Mouse (Mus musculus) heart, embryonic 10.5 days (tissue): Measurements from ENCODE around the gene Cic. TPM values are rescaled to one million over a fixed set of nuclear protein-coding genes. Genes with fewer than 3 reads are reported as not detected.
A peak's percentile ranks its signal among the peaks of the same experiment; 100 is the strongest.

Experiments
- DNase-seq: peaks from one replicate; pipeline ENCODE4 v3.0.0-alpha.2; 2017; ENCODE audit warnings: low spot score
- H3K27ac ChIP-seq: fragments of 300-500 bp; sonication (generic); 2 replicates; pipeline ENCODE4 v1.5.1; 2016; ENCODE audit warnings: mild to moderate bottlenecking
- H3K27me3 ChIP-seq: fragments of 300-500 bp; sonication (generic); 2 replicates; pipeline ENCODE4 v1.6.1; 2016; ENCODE audit warnings: mild to moderate bottlenecking; ENCODE audit not compliant: poor library complexity, insufficient read depth, severe bottlenecking
- H3K36me3 ChIP-seq: fragments of 300-500 bp; sonication (generic); 2 replicates; pipeline ENCODE4 v1.6.1; 2016; ENCODE audit warnings: mild to moderate bottlenecking, moderate library complexity
- H3K4me1 ChIP-seq: fragments of 300-500 bp; sonication (generic); 2 replicates; pipeline ENCODE4 v1.6.1; 2016; ENCODE audit warnings: mild to moderate bottlenecking
- H3K4me3 ChIP-seq: fragments of 300-500 bp; sonication (generic); 2 replicates; pipeline ENCODE4 v1.5.1; 2016; ENCODE audit warnings: mild to moderate bottlenecking, moderate library complexity
- H3K9me3 ChIP-seq: fragments of 300-500 bp; sonication (generic); 2 replicates; pipeline ENCODE4 v1.6.1; 2016; ENCODE audit warnings: mild to moderate bottlenecking, moderate library complexity
- WGBS: fragments of 180-500 bp; shearing (Covaris S2); methylation state at CpG from one replicate; pipeline ENCODE4 v1.1.7; 2016; 5-methylcytosine and 5-hydroxymethylcytosine counted together
- polyA plus RNA-seq: library from polyadenylated mRNA; unstranded; fragments of >200 nt; fragmentation: Nextera tagmentation; extraction: Ambion mirVana; gene quantifications from 2 replicates; pipeline ENCODE4 v1.2.1, GENCODE M21; 2016

The Cic gene
- polyA plus RNA-seq, 1 experiment from 2014 or later = 28.7 TPM

DNA sequence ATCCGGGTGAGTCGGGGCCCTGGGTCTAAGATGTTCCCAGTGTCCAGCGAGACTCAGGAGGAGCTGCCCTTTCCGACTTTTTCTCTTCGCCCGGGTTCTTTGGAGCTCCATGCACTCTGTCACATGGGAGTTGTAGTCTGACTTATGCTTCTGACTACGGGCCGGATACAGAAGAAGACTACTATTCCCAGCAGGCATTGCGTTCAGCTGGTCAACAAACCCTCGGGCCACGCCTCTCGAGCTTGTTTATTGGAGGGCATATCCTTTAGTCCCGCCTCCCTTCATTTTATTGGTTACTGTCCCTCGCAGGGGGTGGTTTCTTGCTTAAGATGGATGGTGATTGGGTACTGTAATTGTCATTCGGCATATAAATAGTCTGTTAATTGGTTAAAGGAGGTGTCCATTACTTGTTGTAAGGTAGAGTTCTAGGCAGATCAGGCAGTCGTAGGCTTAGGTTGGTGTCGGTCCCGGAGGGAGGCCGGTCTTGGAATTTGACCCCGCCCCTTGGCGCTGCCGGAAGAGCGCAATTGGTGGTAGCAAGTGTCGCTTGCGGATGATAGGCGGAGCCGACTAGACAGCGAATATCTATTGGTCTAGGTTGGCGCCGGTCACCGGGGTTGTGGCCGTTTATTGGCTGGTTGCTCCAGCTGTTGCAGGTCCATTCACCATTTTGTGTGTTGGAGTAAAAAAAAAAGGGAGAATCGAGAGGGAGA lies 403 bp downstream of the Cic start:
- H3K36me3 ChIP-seq = peaks cover 23% of the 10 kb centered on the region
- H3K27me3 ChIP-seq = no peaks in the 10 kb centered on the region
- peak; percentile 100 for DNase-seq
- peaks cover 51% of the 10 kb centered on the region for H3K4me1 ChIP-seq
- peak overlapping the region; percentile 87 for H3K4me3 ChIP-seq
- WGBS = under 1% methylated on average over 33 of the region's 33 CpGs
- H3K27ac ChIP-seq = peak overlapping the region; percentile 99
- no peaks in the 10 kb centered on the region for H3K9me3 ChIP-seq

DNA sequence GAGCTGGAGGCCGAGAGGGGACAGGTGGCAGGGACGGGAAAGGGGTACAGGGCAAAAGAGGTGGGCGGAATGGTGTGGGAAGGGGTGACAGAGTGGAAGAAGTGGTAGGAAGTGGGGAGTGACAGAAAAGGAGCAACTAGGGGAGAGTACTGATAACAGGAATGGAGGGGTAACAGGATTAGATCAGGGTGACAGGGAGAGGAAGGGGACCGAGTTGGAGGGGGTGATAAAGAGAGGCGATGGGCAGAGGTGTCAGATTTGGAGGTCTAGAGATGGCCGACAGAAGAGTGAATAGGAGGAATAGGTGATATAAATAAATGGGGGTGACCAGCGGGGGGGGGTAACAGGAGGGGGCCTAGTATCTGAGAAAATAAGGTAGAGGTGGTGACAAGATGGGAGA lies 1.1 kb downstream of the Cic start:
- Histone ChIP-seq H3K4me3 (peak overlapping the region; percentile 87), H3K27ac (peak overlapping the region; percentile 99), H3K9me3 (no peaks in the 10 kb centered on the region), H3K27me3 (no peaks in the 10 kb centered on the region), H3K36me3 (peaks cover 30% of the 10 kb centered on the region), H3K4me1 (peaks cover 58% of the 10 kb centered on the region)
- no peak for DNase-seq
- 2% methylated on average over 7 of the region's 7 CpGs for WGBS

DNA sequence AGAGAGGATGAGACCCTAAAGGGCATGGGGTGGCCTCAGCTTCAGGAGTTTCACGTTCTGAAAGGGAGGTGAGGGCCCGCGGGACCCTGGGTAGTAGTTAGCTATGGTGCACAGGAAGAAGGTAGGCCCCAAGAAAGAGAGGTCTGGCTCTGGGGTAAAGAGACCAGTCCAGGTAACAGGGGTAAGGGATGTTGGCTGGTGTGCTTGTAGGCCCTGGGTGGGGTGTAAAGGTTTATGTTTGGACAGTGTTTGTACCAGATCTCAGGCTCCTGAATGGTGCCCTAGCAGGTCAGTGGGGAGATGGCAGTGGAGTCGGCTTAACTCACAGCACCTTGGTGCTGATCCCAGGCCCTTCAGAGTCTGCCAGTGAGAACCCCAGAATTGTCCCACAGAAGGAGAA lies 1.5 kb downstream of the Cic start:
- H3K4me1 ChIP-seq = peaks cover 59% of the 10 kb centered on the region
- WGBS = 37% methylated on average over 4 of the region's 4 CpGs

DNA sequence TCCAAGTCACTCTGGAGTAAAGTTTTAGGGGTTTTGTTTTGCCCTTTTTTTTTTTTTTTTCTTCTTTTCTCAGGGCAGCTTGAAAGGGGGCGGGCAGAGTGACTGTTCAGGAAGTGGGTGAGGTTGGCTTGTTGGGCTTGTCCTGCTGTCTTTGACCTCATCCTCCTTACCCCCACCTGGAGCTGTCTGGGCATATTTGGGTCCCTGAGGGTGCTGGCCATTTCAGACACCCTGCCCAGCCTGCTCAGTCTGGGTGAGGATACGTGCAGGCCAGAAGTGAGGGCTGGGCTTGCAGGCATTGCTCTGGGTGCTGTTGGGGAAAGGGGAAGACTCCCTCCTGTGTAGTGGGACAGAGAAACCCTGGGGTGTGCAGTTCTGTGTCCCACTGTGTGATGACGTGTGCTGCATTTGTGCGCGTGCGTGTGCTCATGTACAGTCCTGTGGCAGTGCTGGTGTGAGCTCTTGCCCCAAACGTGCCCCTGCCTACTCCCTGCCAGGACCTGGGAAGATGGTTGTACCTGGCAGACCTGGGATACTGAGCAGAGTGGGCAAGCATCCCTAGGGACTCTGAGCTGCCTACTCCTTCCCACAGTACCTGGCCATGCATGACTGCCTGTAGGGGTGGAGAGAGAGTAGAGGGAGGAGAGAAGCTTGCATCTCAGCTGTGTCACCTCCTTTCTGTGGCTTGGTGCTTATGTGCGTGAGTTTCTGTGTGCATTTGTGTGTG lies 2.2 kb downstream of the Cic start:
- Histone ChIP-seq H3K9me3 (no peaks in the 10 kb centered on the region), H3K27me3 (no peaks in the 10 kb centered on the region), H3K36me3 (peaks cover 35% of the 10 kb centered on the region), H3K27ac (no peak overlapping the region), H3K4me1 (peaks cover 58% of the 10 kb centered on the region), H3K4me3 (peak overlapping the region; percentile 87; the same call in 1 of the 2 replicates)
- no peak for DNase-seq
- 79% methylated on average over 8 of the region's 8 CpGs for WGBS

More for the DNA sequence above, 1.5 kb downstream of the Cic start:
- Histone ChIP-seq H3K27ac (peak overlapping the region; percentile 99), H3K9me3 (no peaks in the 10 kb centered on the region), H3K4me3 (peak overlapping the region; percentile 87), H3K27me3 (no peaks in the 10 kb centered on the region), H3K36me3 (peaks cover 34% of the 10 kb centered on the region)
- DNase-seq = no peak

DNA sequence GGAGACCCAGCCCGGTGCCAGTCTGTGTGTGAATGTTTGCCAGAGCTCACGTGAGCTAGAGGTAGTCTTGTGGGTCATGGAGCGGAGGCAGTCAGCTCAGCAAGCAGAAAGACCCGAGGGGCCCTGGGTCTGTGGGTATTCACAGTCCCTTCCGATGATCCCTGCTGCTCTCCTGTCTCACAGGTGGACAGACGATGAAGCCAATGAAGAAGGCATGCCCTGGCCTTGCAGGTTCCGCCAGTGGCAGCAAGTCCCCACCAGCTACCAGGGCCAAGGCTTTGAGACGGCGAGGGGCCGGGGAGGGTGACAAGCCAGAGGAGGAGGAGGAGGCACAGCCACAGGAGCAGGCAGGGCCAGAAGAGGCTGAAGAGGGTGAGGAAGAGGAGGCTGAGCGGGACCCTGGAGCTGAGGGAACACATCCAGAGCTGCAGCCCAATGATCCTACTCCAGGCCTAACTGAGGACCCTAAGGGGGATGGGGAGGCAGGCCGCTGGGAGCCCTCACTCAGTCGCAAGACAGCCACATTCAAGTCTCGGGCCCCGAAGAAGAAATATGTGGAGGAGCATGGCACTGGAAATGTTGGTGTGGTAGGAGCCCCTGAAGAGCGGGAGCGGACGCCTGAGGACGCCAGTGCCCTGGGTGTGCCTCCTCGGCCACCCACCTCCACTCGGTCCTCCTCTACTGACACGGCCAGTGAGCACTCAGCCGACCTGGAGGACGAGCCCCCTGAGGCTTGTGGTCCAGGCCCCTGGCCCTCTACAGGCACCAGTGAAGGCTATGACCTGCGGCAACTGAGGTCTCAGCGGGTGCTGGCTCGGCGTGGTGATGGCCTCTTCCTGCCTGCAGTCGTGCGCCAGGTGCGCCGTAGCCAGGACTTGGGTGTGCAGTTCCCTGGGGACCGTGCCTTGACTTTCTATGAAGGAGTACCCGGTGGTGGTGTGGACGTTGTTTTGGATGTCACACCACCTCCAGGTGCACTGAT lies 3.4 kb downstream of the Cic start:
- H3K27ac ChIP-seq = 0 out of 2 replicates have a peak overlapping the region, but pooled peaks have one; percentile 7
- peaks cover 35% of the 10 kb centered on the region for H3K36me3 ChIP-seq
- H3K4me1 ChIP-seq = peaks cover 69% of the 10 kb centered on the region
- no peak overlapping the region for H3K4me3 ChIP-seq
- WGBS = 86% methylated on average over 35 of the region's 35 CpGs
- H3K9me3 ChIP-seq = no peaks in the 10 kb centered on the region
- DNase-seq = no peak
- no peaks in the 10 kb centered on the region for H3K27me3 ChIP-seq

DNA sequence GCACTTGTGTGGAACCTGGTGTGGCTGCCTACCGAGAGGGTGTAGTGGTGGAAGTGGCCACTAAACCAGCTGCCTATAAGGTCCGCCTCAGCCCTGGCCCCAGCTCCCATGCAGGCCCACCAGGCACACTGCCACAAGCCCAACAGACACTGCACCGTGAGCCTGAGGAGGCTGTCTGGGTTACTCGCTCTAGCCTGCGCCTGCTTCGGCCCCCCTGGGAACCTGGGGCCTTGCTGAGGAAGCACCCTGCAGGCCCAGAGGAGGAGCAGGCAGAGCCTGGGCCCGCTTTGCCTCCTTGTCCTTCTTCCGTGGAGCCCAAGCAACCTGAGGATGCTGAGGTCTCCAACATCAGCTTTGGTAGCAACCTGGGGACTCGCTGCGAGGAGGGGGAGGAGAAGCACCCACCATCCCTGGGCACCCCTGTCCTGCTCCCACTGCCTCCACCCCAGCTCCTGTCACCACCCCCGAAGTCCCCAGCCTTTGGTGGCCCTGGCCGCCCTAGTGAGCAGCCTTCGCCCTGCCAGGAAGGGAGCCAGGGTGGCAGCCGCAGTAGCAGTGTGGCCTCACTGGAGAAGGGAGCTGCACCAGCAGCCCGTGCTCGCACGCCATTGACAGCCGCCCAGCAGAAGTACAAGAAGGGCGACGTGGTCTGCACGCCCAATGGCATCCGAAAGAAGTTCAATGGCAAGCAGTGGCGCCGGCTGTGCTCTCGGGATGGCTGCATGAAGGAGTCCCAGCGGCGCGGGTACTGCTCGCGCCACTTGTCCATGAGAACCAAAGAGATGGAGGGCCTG lies 4.3 kb downstream of the Cic start:
- Histone ChIP-seq H3K4me1 (peaks cover 71% of the 10 kb centered on the region), H3K9me3 (no peaks in the 10 kb centered on the region), H3K27ac (no peak overlapping the region), H3K4me3 (no peak overlapping the region), H3K27me3 (no peaks in the 10 kb centered on the region), H3K36me3 (peaks cover 35% of the 10 kb centered on the region)
- 80% methylated on average over 30 of the region's 30 CpGs for WGBS
- no peak for DNase-seq

DNA sequence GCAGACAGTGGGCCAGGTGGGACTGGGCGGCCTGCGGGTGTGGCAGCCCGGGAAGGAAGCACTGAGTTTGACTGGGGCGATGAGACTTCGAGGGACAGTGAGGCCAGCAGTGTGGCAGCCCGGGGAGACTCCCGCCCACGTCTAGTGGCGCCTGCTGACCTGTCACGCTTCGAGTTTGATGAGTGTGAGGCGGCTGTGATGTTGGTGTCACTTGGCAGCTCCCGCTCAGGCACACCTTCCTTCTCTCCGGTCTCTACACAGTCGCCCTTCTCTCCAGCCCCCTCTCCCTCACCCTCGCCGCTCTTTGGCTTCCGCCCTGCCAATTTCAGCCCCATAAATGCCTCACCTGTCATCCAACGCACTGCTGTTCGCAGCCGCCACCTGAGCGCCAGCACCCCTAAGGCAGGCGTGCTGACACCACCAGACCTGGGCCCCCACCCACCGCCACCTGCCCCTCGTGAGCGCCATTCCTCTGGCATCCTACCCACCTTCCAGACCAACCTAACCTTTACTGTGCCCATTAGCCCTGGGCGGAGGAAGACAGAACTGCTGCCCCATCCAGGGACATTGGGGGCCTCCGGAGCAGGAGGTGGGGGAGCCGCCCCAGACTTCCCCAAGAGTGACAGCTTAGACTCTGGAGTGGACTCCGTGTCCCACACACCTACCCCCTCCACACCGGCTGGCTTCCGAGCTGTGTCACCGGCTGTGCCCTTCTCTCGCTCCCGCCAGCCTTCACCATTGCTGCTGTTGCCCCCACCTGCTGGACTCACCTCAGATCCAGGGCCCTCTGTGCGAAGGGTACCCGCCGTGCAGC lies 5.1 kb downstream of the Cic start:
- 81% methylated on average over 38 of the region's 38 CpGs for WGBS
- Histone ChIP-seq H3K27me3 (no peaks in the 10 kb centered on the region), H3K36me3 (peaks cover 35% of the 10 kb centered on the region), H3K27ac (no peak overlapping the region; the same call in 1 of the 2 replicates), H3K4me1 (peaks cover 77% of the 10 kb centered on the region), H3K9me3 (no peaks in the 10 kb centered on the region), H3K4me3 (peak overlapping the region; percentile 15; the same call in 1 of the 2 replicates)
- no peak for DNase-seq

DNA sequence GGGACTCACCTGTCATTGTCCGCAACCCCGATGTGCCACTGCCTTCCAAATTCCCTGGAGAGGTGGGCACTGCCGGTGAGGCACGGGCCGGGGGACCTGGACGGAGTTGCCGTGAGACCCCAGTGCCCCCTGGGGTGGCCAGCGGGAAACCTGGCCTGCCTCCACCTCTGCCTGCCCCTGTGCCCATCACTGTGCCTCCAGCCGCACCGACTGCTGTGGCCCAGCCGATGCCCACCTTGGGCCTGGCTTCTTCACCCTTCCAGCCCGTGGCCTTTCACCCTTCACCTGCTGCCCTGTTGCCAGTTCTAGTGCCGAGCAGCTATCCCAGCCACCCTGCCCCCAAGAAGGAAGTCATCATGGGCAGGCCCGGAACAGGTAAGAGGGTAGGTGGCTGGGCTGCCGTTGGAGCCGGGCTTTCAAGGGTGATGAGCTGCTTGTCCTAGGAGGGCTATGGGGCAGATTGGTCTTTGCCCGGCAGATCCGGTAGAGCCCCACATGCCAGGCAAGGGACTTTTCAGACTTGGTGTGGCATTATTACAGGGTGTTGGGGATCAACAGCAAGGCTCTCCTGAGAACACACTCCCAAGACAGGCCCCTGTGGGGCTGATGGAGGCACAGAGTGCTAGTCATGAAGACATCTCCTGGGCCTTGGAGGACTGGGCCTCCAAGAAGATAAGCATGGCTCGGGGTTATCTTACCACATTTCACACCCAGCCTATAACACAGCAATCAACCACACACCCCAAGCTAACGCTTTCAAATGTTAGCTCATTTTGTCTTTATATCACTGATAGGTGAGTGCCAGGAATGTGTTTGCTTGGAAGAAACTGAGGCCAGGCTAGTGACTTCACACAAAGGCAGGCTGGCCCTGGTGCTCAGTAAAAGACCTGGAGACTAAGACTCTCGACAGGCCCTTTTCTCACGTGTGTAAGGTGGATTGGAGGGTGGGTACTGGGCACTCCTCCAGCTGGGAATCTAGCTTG lies 6.0 kb downstream of the Cic start:
- Histone ChIP-seq H3K4me1 (peaks cover 78% of the 10 kb centered on the region), H3K27ac (peak overlapping the region; percentile 69; the same call in 1 of the 2 replicates)

DNA sequence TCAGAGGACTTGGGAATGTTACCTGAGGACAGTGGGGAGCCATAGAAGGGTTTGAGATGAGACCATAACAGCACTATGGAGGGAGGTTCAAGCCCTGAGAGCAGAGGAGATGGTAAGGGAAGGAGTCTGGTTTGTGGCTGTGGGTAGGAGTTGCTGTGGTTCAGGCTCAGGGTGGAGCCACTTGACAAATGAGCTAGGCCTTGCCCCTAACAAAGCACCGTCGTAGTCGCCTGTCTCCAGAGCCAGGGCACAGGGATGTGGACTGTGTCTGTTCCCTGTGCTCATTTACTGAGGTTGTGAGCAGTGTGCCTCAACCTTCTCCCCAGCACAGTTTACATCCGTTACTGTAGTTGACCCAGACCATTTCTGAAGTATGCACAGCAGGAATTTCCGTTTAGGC lies 7.1 kb downstream of the Cic start:
- 51% methylated on average over 5 of the region's 5 CpGs for WGBS
- peaks cover 74% of the 10 kb centered on the region for H3K4me1 ChIP-seq
- H3K9me3 ChIP-seq = no peaks in the 10 kb centered on the region
- H3K27me3 ChIP-seq = no peaks in the 10 kb centered on the region
- H3K36me3 ChIP-seq = peaks cover 35% of the 10 kb centered on the region
- no peak for DNase-seq
- peak overlapping the region; percentile 31; the same call in 1 of the 2 replicates for H3K27ac ChIP-seq
- no peak overlapping the region for H3K4me3 ChIP-seq

More for the DNA sequence above, 6.0 kb downstream of the Cic start:
- no peaks in the 10 kb centered on the region for H3K27me3 ChIP-seq
- H3K9me3 ChIP-seq = no peaks in the 10 kb centered on the region
- DNase-seq = no peak
- H3K36me3 ChIP-seq = peaks cover 35% of the 10 kb centered on the region
- H3K4me3 ChIP-seq = peak overlapping the region; percentile 16
- 80% methylated on average over 22 of the region's 22 CpGs for WGBS

DNA sequence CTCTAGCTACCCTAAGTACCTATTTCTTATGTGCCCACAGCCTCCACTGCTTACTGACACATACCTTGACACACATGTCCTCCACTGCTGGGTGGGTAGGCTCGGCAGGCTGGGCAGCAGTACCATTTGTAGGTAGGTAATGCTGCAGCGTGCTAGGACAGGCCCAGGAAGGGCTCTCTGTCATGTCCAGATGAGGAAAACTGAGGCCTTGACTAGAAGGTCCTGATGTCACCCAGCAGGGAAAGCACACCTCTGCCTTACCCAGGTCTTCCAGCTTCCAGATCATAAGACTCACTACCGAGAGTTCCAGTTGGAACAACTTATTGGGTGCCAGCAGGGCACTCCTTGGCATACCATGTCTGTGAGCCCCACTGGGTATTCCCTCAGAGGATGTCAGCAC lies 7.5 kb downstream of the Cic start:
- H3K36me3 ChIP-seq = peaks cover 35% of the 10 kb centered on the region
- 86% methylated on average over 3 of the region's 3 CpGs for WGBS
- H3K27me3 ChIP-seq = no peaks in the 10 kb centered on the region
- peak overlapping the region; percentile 75; the same call in 1 of the 2 replicates for H3K27ac ChIP-seq
- H3K4me3 ChIP-seq = no peak overlapping the region
- no peaks in the 10 kb centered on the region for H3K9me3 ChIP-seq
- DNase-seq = no peak
- peaks cover 74% of the 10 kb centered on the region for H3K4me1 ChIP-seq
